Mouse (Mus musculus) natural killer cell, adult 2 months (primary cell): ENCODE results near the gene Cplx3.
A peak's percentile ranks its signal among the peaks of the same experiment; 100 is the strongest.

Experiments
- DNase-seq, 2 experiments: peaks; one replicate each; pipeline ENCODE4 v3.0.0; 2022; ENCODE audit warnings: low spot score in 2 of 2

Gene Cplx3

GRCm38 (mm10) chr9:57601353-57601706 lies 4.8 kb downstream of the Cplx3 start:
- DNase-seq = no peak

GRCm38 (mm10) chr9:57600620-57601352 lies 5.3 kb downstream of the Cplx3 start:
- no peak for DNase-seq

- no peak for DNase-seq
Observed at GRCm38 (mm10) chr9:57598851-57599563, 7.1 kb downstream of the Cplx3 start.

- DNase-seq = no peak
Observed at GRCm38 (mm10) chr9:57597929-57598382, 8.1 kb downstream of the Cplx3 start.

- no peak for DNase-seq
Observed at GRCm38 (mm10) chr9:57597265-57597664, 8.8 kb downstream of the Cplx3 start.

GRCm38 (mm10) chr9:57594174-57594509 lies 11.9 kb downstream of the Cplx3 start:
- DNase-seq = no peak

- DNase-seq = no peak
Observed at GRCm38 (mm10) chr9:57593454-57594173, 12.5 kb downstream of the Cplx3 start.

- DNase-seq = no peak
Observed at GRCm38 (mm10) chr9:57590726-57591125, 15.4 kb downstream of the Cplx3 start.

- peak; percentile 64 to 74 for DNase-seq
Observed at GRCm38 (mm10) chr9:57589224-57590126, 16.6 kb downstream of the Cplx3 start, which contains the start of gene Ulk3. Gene Ulk3 (plus strand): TSS chr9:57589452.

GRCm38 (mm10) chr9:57584991-57585390 lies 21.1 kb downstream of the Cplx3 start:
- DNase-seq = no peak

- peak in 1 of 2 experiments; percentile 11 for DNase-seq
Observed at GRCm38 (mm10) chr9:57577144-57577849, 28.8 kb downstream of the Cplx3 start.

GRCm38 (mm10) chr9:57575577-57575976 lies 30.5 kb downstream of the Cplx3 start:
- DNase-seq = no peak

- no peak for DNase-seq
Observed at GRCm38 (mm10) chr9:57574397-57574796, 31.7 kb downstream of the Cplx3 start.

- DNase-seq = no peak
Observed at GRCm38 (mm10) chr9:57568500-57568899, 37.6 kb downstream of the Cplx3 start.

GRCm38 (mm10) chr9:57566846-57567245 lies 39.2 kb downstream of the Cplx3 start:
- DNase-seq = no peak

GRCm38 (mm10) chr9:57565741-57566221 lies 40.3 kb downstream of the Cplx3 start:
- no peak for DNase-seq

- no peak for DNase-seq
Observed at GRCm38 (mm10) chr9:57564609-57565008, 41.5 kb downstream of the Cplx3 start.

- no peak for DNase-seq
Observed at GRCm38 (mm10) chr9:57562896-57563372, 43.1 kb downstream of the Cplx3 start.

GRCm38 (mm10) chr9:57561711-57562099 lies 44.4 kb downstream of the Cplx3 start:
- peak in 1 of 2 experiments; percentile 50 for DNase-seq

GRCm38 (mm10) chr9:57560861-57561710 lies 45.0 kb downstream of the Cplx3 start, which contains the start of gene Scamp2:
Gene Scamp2 (plus strand): TSS chr9:57560943.
- DNase-seq = peak; percentile 93 to 95
